Mouse (Mus musculus) forebrain, embryonic 11.5 days (tissue): Measurements from ENCODE around the gene Shisa5. TPM values are rescaled to one million over a fixed set of nuclear protein-coding genes. Genes with fewer than 3 reads are reported as not detected.

ENCODE experiments used
- ATAC-seq: fragments of 200-750 bp; cut with Nextera tagmentation; replicated peaks from 2 replicates; pipeline ENCODE4 v1.8.0; 2017; ENCODE audit warnings: moderate TSS enrichment; ENCODE audit not compliant: low FRiP score
- DNase-seq: peaks from one replicate; pipeline ENCODE4 v3.0.0-alpha.2; 2017; ENCODE audit warnings: low spot score
- H3K27ac ChIP-seq: fragments of 300-500 bp; sonication (generic); 2 replicates; pipeline ENCODE4 v1.5.1; 2014; ENCODE audit warnings: low read depth, low read length
- H3K27me3 ChIP-seq: fragments of 300-500 bp; sonication (generic); 2 replicates; pipeline ENCODE4 v1.6.1; 2014; ENCODE audit warnings: mild to moderate bottlenecking, low read length, mixed read lengths; ENCODE audit not compliant: control insufficient read depth, insufficient read depth
- H3K36me3 ChIP-seq: fragments of 300-500 bp; sonication (generic); 2 replicates; pipeline ENCODE4 v1.6.1; 2014; ENCODE audit warnings: mild to moderate bottlenecking, low read length, moderate library complexity, mixed read lengths; ENCODE audit not compliant: control insufficient read depth, insufficient read depth
- H3K4me1 ChIP-seq: fragments of 300-500 bp; sonication (generic); replicated peaks from 2 replicates; pipeline ENCODE4 v1.6.1; 2014; ENCODE audit warnings: low read length, mixed read lengths; ENCODE audit not compliant: control insufficient read depth, insufficient read depth
- H3K4me2 ChIP-seq: fragments of 300-500 bp; sonication (generic); 2 replicates; pipeline ENCODE4 v1.6.1; 2014; ENCODE audit warnings: low read depth, mild to moderate bottlenecking, low read length, moderate library complexity, mixed read lengths; ENCODE audit not compliant: severe bottlenecking
- H3K4me3 ChIP-seq: fragments of 300-500 bp; sonication (generic); 2 replicates; pipeline ENCODE4 v1.5.1; 2014; ENCODE audit warnings: low read depth, low read length
- H3K9ac ChIP-seq: fragments of 300-500 bp; sonication (generic); 2 replicates; pipeline ENCODE4 v1.6.1; 2014; ENCODE audit warnings: low read length
- H3K9me3 ChIP-seq: fragments of 300-500 bp; sonication (generic); 2 replicates; pipeline ENCODE4 v1.6.1; 2016; ENCODE audit warnings: low read length, mixed read lengths; ENCODE audit not compliant: control insufficient read depth
- WGBS: fragments of 180-500 bp; shearing (Covaris S2); extraction: QIAGEN DNeasy Blood & Tissue Kit; methylation state at CpG from one replicate; pipeline ENCODE4 v1.1.7; 2014; 5-methylcytosine and 5-hydroxymethylcytosine counted together
- polyA plus RNA-seq: library from polyadenylated mRNA; unstranded; fragments of >200 nt; fragmentation: Nextera tagmentation; extraction: Ambion mirVana; gene quantifications from 2 replicates; pipeline ENCODE4 v1.2.1, GENCODE M21; 2014

Shisa5 gene
- polyA plus RNA-seq, 1 experiment from 2014 or later, result 30.4 TPM

DNA sequence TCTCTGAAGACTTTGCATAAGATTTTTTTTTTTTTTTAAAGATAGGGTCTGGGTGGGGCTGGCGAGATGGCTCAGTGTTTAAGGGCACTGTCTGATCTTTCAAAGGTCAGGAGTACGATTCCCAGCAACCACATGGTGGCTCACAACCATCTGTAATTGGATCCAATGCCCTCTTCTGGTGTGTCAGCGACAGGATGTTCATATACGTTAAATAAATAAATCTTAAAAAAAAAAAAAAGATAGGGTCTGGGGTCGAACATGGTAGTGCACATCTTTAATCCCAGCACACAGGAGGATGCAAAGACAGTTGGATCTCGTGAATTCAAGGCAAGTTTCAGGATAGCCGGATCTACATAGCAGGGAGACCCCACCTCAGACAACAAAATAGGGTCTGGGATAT lies 11.0 kb downstream of the Shisa5 start:
- H3K9ac ChIP-seq, result no peak overlapping the region
- H3K9me3 ChIP-seq, result no peaks in the 10 kb centered on the region
- DNase-seq (no peak), ATAC-seq (no peak)
- no peaks in the 10 kb centered on the region for H3K36me3 ChIP-seq
- no peak overlapping the region for H3K4me3 ChIP-seq
- H3K27ac ChIP-seq, result no peak overlapping the region
- H3K4me2 ChIP-seq, result no peak overlapping the region
- 0 out of 2 replicates have a peak, but pooled peaks cover under 1% of the 10 kb centered on the region for H3K4me1 ChIP-seq
- WGBS, result 79% methylated on average over 7 of the region's 7 CpGs
- no peaks in the 10 kb centered on the region for H3K27me3 ChIP-seq

- Histone ChIP-seq H3K27ac (no peak overlapping the region), H3K4me1 (0 out of 2 replicates have a peak, but pooled peaks cover 5% of the 10 kb centered on the region), H3K36me3 (no peaks in the 10 kb centered on the region), H3K9me3 (no peaks in the 10 kb centered on the region), H3K9ac (no peak overlapping the region), H3K4me3 (no peak overlapping the region), H3K27me3 (no peaks in the 10 kb centered on the region), H3K4me2 (no peak overlapping the region)
- WGBS, result 84% methylated on average over 9 of the region's 9 CpGs
- DNase-seq (no peak), ATAC-seq (no peak)
Observed at GRCm38 (mm10) chr9:109049996-109050673, 11.8 kb downstream of the Shisa5 start.

GRCm38 (mm10) chr9:109050674-109050997 lies 12.3 kb downstream of the Shisa5 start:
- Histone ChIP-seq H3K36me3 (no peaks in the 10 kb centered on the region), H3K9me3 (no peaks in the 10 kb centered on the region), H3K27me3 (no peaks in the 10 kb centered on the region), H3K9ac (no peak overlapping the region), H3K27ac (no peak overlapping the region), H3K4me1 (0 out of 2 replicates have a peak, but pooled peaks cover 7% of the 10 kb centered on the region), H3K4me2 (no peak overlapping the region), H3K4me3 (no peak overlapping the region)
- 85% methylated on average over 3 of the region's 3 CpGs for whole genome bisulfite sequencing
- DNase-seq (no peak), ATAC-seq (no peak)

- Histone ChIP-seq H3K9me3 (no peaks in the 10 kb centered on the region), H3K4me3 (no peak overlapping the region), H3K27me3 (no peaks in the 10 kb centered on the region), H3K27ac (no peak overlapping the region), H3K4me1 (0 out of 2 replicates have a peak, but pooled peaks cover 7% of the 10 kb centered on the region), H3K9ac (no peak overlapping the region), H3K4me2 (no peak overlapping the region), H3K36me3 (no peaks in the 10 kb centered on the region)
- no peak for DNase-seq
- WGBS, result 92% methylated on average over 13 of the region's 13 CpGs
- no peak for ATAC-seq
Observed at GRCm38 (mm10) chr9:109051011-109051501, 12.7 kb downstream of the Shisa5 start.

GRCm38 (mm10) chr9:109051651-109052489 lies 13.5 kb downstream of the Shisa5 start:
- ATAC-seq (no peak), DNase-seq (no peak)
- no peak overlapping the region for H3K4me2 ChIP-seq
- H3K4me3 ChIP-seq, result no peak overlapping the region
- H3K27me3 ChIP-seq, result no peaks in the 10 kb centered on the region
- WGBS, result 88% methylated on average over 10 of the region's 10 CpGs
- H3K36me3 ChIP-seq, result no peaks in the 10 kb centered on the region; the same call in 1 of the 2 replicates
- no peak overlapping the region for H3K27ac ChIP-seq
- H3K4me1 ChIP-seq, result 0 out of 2 replicates have a peak, but pooled peaks cover 7% of the 10 kb centered on the region
- H3K9ac ChIP-seq, result no peak overlapping the region
- H3K9me3 ChIP-seq, result no peaks in the 10 kb centered on the region

GRCm38 (mm10) chr9:109052490-109053260 lies 14.3 kb downstream of the Shisa5 start:
- H3K27me3 ChIP-seq, result no peaks in the 10 kb centered on the region
- no peak overlapping the region for H3K9ac ChIP-seq
- 0 out of 2 replicates have a peak, but pooled peaks cover 7% of the 10 kb centered on the region for H3K4me1 ChIP-seq
- WGBS, result 88% methylated on average over 9 of the region's 9 CpGs
- no peak for DNase-seq
- H3K27ac ChIP-seq, result no peak overlapping the region
- no peaks in the 10 kb centered on the region for H3K9me3 ChIP-seq
- no peaks in the 10 kb centered on the region; the same call in 1 of the 2 replicates for H3K36me3 ChIP-seq
- no peak for ATAC-seq
- H3K4me3 ChIP-seq, result no peak overlapping the region
- H3K4me2 ChIP-seq, result no peak overlapping the region

DNA sequence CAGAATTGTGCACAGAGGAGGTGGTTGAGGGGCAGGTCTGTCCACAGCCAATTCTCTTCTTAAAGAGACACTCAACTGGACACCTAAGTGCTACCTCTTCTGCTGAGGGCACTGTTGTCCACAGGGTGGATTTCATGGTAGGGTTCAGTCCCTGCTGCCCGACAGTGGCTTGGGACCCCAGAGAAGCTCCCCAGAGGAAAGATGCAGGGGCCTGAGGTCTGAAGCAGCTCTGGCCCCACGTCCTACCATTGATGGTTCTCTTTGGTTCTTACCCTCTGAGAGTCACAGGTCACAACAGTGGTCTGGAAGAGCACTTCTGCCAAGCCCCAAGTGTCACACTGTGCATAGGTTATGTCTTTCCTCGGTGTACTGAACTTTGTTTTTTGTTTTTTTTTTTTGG lies 15.0 kb downstream of the Shisa5 start:
- Histone ChIP-seq H3K4me3 (no peak overlapping the region), H3K27me3 (no peaks in the 10 kb centered on the region), H3K36me3 (no peaks in the 10 kb centered on the region; the same call in 1 of the 2 replicates), H3K4me2 (no peak overlapping the region), H3K9ac (no peak overlapping the region), H3K27ac (no peak overlapping the region), H3K9me3 (no peaks in the 10 kb centered on the region), H3K4me1 (0 out of 2 replicates have a peak, but pooled peaks cover 7% of the 10 kb centered on the region)
- ATAC-seq (no peak), DNase-seq (no peak)
- WGBS, result 79% methylated on average over 3 of the region's 3 CpGs

- no peak overlapping the region for H3K4me3 ChIP-seq
- no peaks in the 10 kb centered on the region for H3K27me3 ChIP-seq
- H3K27ac ChIP-seq, result no peak overlapping the region
- no peak for ATAC-seq
- H3K9me3 ChIP-seq, result no peaks in the 10 kb centered on the region
- no peak overlapping the region for H3K9ac ChIP-seq
- H3K4me2 ChIP-seq, result no peak overlapping the region
- no peak for DNase-seq
- WGBS, result 81% methylated on average over 6 of the region's 6 CpGs
- H3K36me3 ChIP-seq, result no peaks in the 10 kb centered on the region; the same call in 1 of the 2 replicates
- H3K4me1 ChIP-seq, result 0 out of 2 replicates have a peak, but pooled peaks cover 7% of the 10 kb centered on the region
Observed at GRCm38 (mm10) chr9:109053851-109054250, 15.5 kb downstream of the Shisa5 start.
